Mouse (Mus musculus) C2C12 (cell line): ENCODE measurements around the gene Gadl1. TPM values are rescaled to one million over a fixed set of nuclear protein-coding genes. Genes with fewer than 3 reads are reported as not detected.

Experiments
- H3K27me3 ChIP-seq: one replicate; pipeline ENCODE4 v1.6.1; 2011; ENCODE audit not compliant: control insufficient read depth, insufficient read depth, insufficient read length
- H3K36me3 ChIP-seq: one replicate; pipeline ENCODE4 v1.6.1; 2011; ENCODE audit not compliant: control insufficient read depth, insufficient read depth
- H3K4me3 ChIP-seq: one replicate; pipeline ENCODE4 v1.5.1; 2011; ENCODE audit warnings: mild to moderate bottlenecking, control low read depth; ENCODE audit not compliant: poor library complexity, insufficient read depth, severe bottlenecking
- H3K79me2 ChIP-seq: one replicate; pipeline ENCODE4 v1.6.1; 2011; ENCODE audit not compliant: control insufficient read depth, insufficient read depth
- H3K79me3 ChIP-seq: one replicate; pipeline ENCODE4 v1.6.1; 2011; ENCODE audit warnings: low read depth, control low read depth
- H3ac ChIP-seq: one replicate; pipeline ENCODE3; 2011; ENCODE audit warnings: low read depth; ENCODE audit not compliant: control insufficient read depth, insufficient read length
- CEBPB ChIP-seq: IDR thresholded peaks from one replicate; pipeline ENCODE4 v1.6.1; 2011; ENCODE audit warnings: low read depth, mild to moderate bottlenecking, control low read depth, moderate library complexity
- CTCF ChIP-seq: IDR thresholded peaks from one replicate; pipeline ENCODE4 v1.5.1; 2011; ENCODE audit not compliant: control insufficient read depth, insufficient read depth, insufficient read length
- FOSL1 ChIP-seq: IDR thresholded peaks from one replicate; pipeline ENCODE4 v1.8.0; 2011; ENCODE audit warnings: mild to moderate bottlenecking, low read length; ENCODE audit not compliant: poor library complexity, insufficient read depth, severe bottlenecking
- MAX ChIP-seq: IDR thresholded peaks from one replicate; pipeline ENCODE4 v1.6.1; 2011; ENCODE audit warnings: mild to moderate bottlenecking, control low read depth
- MYOD1 ChIP-seq: IDR thresholded peaks from one replicate; pipeline ENCODE4 v1.6.1; 2011; ENCODE audit warnings: low read depth; ENCODE audit not compliant: control insufficient read depth, insufficient read length
- MYOG ChIP-seq: IDR thresholded peaks from one replicate; pipeline ENCODE4 v1.6.1; 2011; ENCODE audit not compliant: control insufficient read depth, insufficient read length; ENCODE audit errors: extremely low read depth
- USF1 ChIP-seq: IDR thresholded peaks from one replicate; pipeline ENCODE4 v1.6.1; 2011; ENCODE audit warnings: low read depth, mild to moderate bottlenecking, control low read depth, moderate library complexity
- polyA plus RNA-seq: library from polyadenylated mRNA; unstranded; fragments of >200 nt; fragmentation: generic; extraction: Trizol; gene quantifications from one replicate; pipeline ENCODE4 v1.2.1, GENCODE M21; 2012; ENCODE audit warnings: missing spikeins

The Gadl1 gene
- polyA plus RNA-seq, 1 experiment = 0.89 TPM

DNA sequence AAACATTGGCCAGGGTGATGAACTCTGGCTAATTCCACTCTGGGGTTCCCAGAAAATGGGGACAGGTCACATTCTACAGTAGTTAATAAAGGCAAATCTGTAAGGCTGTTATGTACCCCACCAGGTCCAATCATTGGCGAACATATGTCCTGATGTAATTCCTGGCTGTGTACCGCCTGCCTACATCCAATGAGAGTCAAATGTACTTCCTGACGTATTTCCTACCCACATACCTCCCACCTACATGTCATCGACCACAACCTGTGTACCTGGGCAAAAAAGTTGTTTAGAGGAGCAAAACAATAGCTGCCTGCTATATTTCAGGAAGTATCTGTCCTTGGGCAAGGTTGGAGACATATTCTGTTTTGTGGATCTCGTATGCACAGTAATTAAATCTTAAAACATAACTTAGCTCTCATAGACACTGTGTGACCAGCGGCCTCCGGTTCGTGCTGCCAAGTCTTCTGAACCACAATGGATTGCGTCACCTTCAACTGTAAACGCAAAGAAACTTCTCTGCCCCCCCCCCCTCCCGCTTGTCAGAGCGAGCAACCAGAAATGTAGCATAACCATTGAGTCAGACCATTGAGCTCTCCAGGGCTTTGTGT is 175.2 kb downstream of the Gadl1 start:
- Histone ChIP-seq H3ac (no peak overlapping the region), H3K4me3 (no peak overlapping the region), H3K27me3 (no peaks in the 10 kb centered on the region), H3K79me2 (no peaks in the 10 kb centered on the region), H3K36me3 (peaks cover 7% of the 10 kb centered on the region), H3K79me3 (no peaks in the 10 kb centered on the region)
- TF ChIP-seq FOSL1 (no peak), CEBPB (peak; percentile 14)

GRCm38 (mm10) chr9:116085999-116086398 is 176.7 kb downstream of the Gadl1 start:
- TF ChIP-seq CTCF (no peak), USF1 (no peak), MYOG (no peak), MAX (no peak), FOSL1 (no peak), CEBPB (no peak), MYOD1 (no peak)
- no peak overlapping the region for H3ac ChIP-seq
- H3K27me3 ChIP-seq = no peaks in the 10 kb centered on the region
- no peak overlapping the region for H3K4me3 ChIP-seq
- no peaks in the 10 kb centered on the region for H3K79me3 ChIP-seq
- peaks cover 14% of the 10 kb centered on the region for H3K36me3 ChIP-seq
- no peaks in the 10 kb centered on the region for H3K79me2 ChIP-seq

- Histone ChIP-seq H3K79me2 (no peaks in the 10 kb centered on the region), H3K4me3 (no peak overlapping the region)
Measured at GRCm38 (mm10) chr9:116087263-116087662, 178.0 kb downstream of the Gadl1 start.

DNA sequence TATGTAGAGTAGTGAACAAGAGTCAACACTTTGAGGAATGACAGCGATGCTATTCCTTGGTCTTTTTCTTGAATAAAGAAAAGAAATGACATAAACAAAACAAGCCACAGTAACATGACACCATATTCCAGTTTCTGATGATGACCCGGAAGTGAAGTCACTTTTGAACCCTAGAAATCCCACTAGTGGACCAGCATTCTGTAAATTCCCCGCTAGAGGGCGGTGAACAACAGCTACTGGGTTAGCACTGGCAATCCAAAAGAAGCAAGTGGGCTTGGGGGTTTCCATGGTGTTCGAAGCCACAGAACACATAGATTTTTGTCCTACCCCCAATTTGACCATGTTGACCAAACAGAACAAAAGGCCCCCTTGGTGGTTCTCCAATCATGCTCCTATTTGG is 178.6 kb downstream of the Gadl1 start:
- no peaks in the 10 kb centered on the region for H3K79me2 ChIP-seq
- no peaks in the 10 kb centered on the region for H3K79me3 ChIP-seq
- no peak overlapping the region for H3K4me3 ChIP-seq
- H3K36me3 ChIP-seq = peaks cover 29% of the 10 kb centered on the region
- H3ac ChIP-seq = no peak overlapping the region
- TF ChIP-seq CTCF (peak; percentile 35), MAX (no peak)
- no peaks in the 10 kb centered on the region for H3K27me3 ChIP-seq

More at GRCm38 (mm10) chr9:116087263-116087662, 178.0 kb downstream of the Gadl1 start:
- H3K36me3 ChIP-seq = peaks cover 27% of the 10 kb centered on the region
- no peak overlapping the region for H3ac ChIP-seq
- no peaks in the 10 kb centered on the region for H3K27me3 ChIP-seq
- H3K79me3 ChIP-seq = no peaks in the 10 kb centered on the region
- TF ChIP-seq FOSL1 (no peak), MYOD1 (no peak), CTCF (no peak), CEBPB (no peak), USF1 (no peak), MAX (no peak), MYOG (no peak)

DNA sequence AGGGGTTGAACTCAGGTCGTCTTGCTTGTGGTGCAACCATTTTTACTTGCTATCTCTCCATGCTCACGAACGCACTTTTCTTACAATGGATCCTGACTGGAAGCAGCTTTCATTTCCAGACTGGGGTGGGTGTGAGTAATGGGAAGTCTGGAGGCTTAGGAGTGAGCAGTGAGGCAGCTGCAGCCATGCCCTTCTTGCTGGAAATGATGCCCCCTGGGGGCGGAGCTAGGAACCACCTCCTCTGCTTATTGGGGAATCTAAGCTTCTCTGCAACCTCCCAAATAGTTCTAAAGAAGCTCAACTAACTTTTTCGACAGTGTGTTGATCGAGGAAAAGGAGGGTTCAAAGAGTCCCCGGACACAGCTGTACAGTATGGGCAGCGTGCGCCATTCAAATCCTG is 179.7 kb downstream of the Gadl1 start:
- peaks cover 29% of the 10 kb centered on the region for H3K36me3 ChIP-seq
- H3K79me3 ChIP-seq = no peaks in the 10 kb centered on the region
- no peak for TF ChIP-seq MAX
- TF ChIP-seq FOSL1 = no peak
- no peak for TF ChIP-seq MYOG
- no peak for TF ChIP-seq CTCF
- TF ChIP-seq USF1 = no peak
- no peak for TF ChIP-seq MYOD1
- TF ChIP-seq CEBPB = no peak
- no peak overlapping the region for H3ac ChIP-seq
- no peak overlapping the region for H3K4me3 ChIP-seq
- H3K27me3 ChIP-seq = no peaks in the 10 kb centered on the region
- H3K79me2 ChIP-seq = no peaks in the 10 kb centered on the region

- Histone ChIP-seq H3K36me3 (peaks cover 29% of the 10 kb centered on the region), H3K79me3 (no peaks in the 10 kb centered on the region), H3K27me3 (no peaks in the 10 kb centered on the region), H3ac (no peak overlapping the region), H3K4me3 (no peak overlapping the region), H3K79me2 (no peaks in the 10 kb centered on the region)
- TF ChIP-seq MYOG (no peak), MYOD1 (no peak), FOSL1 (no peak), CTCF (no peak), USF1 (no peak), MAX (no peak), CEBPB (no peak)
Measured at GRCm38 (mm10) chr9:116090296-116090695, 181.0 kb downstream of the Gadl1 start.
